Mouse (Mus musculus) small intestine, adult 2 months (tissue): ENCODE results near the gene Zfp781. TPM values are rescaled to one million over a fixed set of nuclear protein-coding genes. Genes with fewer than 3 reads are reported as not detected.
"Not testable (repeated sequence)": the region's sequence is repeated elsewhere in the genome, so short reads cannot be mapped to it uniquely, and the experiment has no call there.

Experiments used
- H3K27ac ChIP-seq: fragments of 200-500 bp; 2 replicates; pipeline ENCODE4 v1.5.1; 2012; ENCODE audit warnings: low read depth, low read length, control low read depth, inconsistent platforms; ENCODE audit not compliant: insufficient read depth
- H3K27me3 ChIP-seq: fragments of 200-500 bp; 2 replicates; pipeline ENCODE4 v1.6.1; 2012; ENCODE audit warnings: mild to moderate bottlenecking, moderate library complexity, low read length, inconsistent platforms; ENCODE audit not compliant: control insufficient read depth, insufficient read depth
- H3K36me3 ChIP-seq: fragments of 200-500 bp; 2 replicates; pipeline ENCODE4 v1.6.1; 2012; ENCODE audit warnings: mild to moderate bottlenecking, low read length, control low read depth, inconsistent platforms; ENCODE audit not compliant: control insufficient read depth, insufficient read depth
- H3K4me1 ChIP-seq: fragments of 200-500 bp; 2 replicates; pipeline ENCODE4 v1.6.1; 2012; ENCODE audit warnings: low read length, inconsistent platforms, mixed read lengths; ENCODE audit not compliant: control insufficient read depth, insufficient read depth, insufficient read length
- H3K4me3 ChIP-seq: fragments of 200-500 bp; 2 replicates; pipeline ENCODE4 v1.5.1; 2012; ENCODE audit warnings: low read depth, mild to moderate bottlenecking, control low read depth, inconsistent platforms, low read length, moderate library complexity
- WGBS: fragments of 180-500 bp; shearing (Covaris S2); methylation state at CpG from one replicate; pipeline ENCODE4 v1.1.7; 2018; 5-methylcytosine and 5-hydroxymethylcytosine counted together
- polyA plus RNA-seq: library from polyadenylated mRNA; depleted of rRNA; stranded (reverse); fragments of >200 nt; gene quantifications from 2 replicates; pipeline ENCODE4 v1.2.3, GENCODE M21; 2012; rRNA removed

Gene Zfp781
- polyA plus RNA-seq: not detected in 2 replicates

GRCm38 (mm10) chr10:81929842-81930743 is at the start of gene Zfp781:
Gene Zfp781 (minus strand): TSS chr10:81930480.
- H3K36me3 ChIP-seq, H3K4me1 ChIP-seq, H3K4me3 ChIP-seq, H3K27ac ChIP-seq, H3K27me3 ChIP-seq: not testable (repeated sequence)
- WGBS: no CpG with 5 or more reads among the region's 43 CpGs

DNA sequence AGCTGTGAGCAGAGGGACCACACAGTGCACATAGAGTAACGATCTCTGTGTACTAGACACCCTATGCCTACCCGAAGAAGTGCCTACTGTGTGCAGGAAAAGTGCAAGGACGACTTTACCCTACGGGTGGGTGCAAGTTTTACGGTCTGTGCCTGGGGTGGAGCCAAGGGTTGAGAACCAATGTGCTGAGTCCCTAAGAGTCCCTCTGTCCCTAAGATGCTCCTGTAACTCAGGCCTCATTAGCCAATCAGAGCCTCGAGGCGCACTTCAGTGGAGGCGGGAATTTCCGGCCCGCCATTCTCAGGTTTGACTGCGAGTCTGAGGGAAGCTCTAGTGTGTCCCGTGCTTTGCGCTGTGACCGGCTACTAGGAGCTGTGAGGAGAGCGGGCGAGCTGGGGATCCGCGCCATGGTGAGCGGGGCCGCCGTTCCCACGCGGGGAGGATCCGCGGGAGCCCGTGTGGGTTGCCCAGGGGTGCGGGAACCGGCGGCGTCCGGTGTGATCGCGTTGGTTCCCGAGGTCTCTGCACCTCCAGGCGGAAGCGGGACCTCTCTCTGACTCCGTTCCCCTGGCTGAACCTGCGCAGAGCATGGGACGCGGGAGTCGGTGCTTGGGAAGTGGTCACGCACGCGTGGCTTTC is 48.2 kb upstream of the Zfp781 start:
- H3K4me3 ChIP-seq, H3K4me1 ChIP-seq, H3K27ac ChIP-seq, H3K36me3 ChIP-seq, H3K27me3 ChIP-seq: not testable (repeated sequence)
- WGBS: 44% methylated on average over 5 of the region's 44 CpGs

GRCm38 (mm10) chr10:81930744-81931118 is 451 bp upstream of the Zfp781 start:
- H3K4me3 ChIP-seq, H3K4me1 ChIP-seq, H3K36me3 ChIP-seq, H3K27ac ChIP-seq, H3K27me3 ChIP-seq: not testable (repeated sequence)
- no CpG with 5 or more reads among the region's 3 CpGs for WGBS

- H3K4me1 ChIP-seq, H3K36me3 ChIP-seq, H3K27me3 ChIP-seq, H3K27ac ChIP-seq, H3K4me3 ChIP-seq: not testable (repeated sequence)
- WGBS: 36% methylated on average over 6 of the region's 49 CpGs
Measured at GRCm38 (mm10) chr10:81863409-81864407, 66.6 kb downstream of the Zfp781 start, which contains the start of gene Gm32687. Gene Gm32687 (plus strand): TSS chr10:81863934.

Other genes with a start within 250 kb of the Zfp781 start
- gene Zfp433, start 225.7 kb downstream of the Zfp781 start, polyA plus RNA-seq: 0.05 TPM in 1 of 2 replicates, not detected in the other
- not detected in 2 replicates for gene Gm3055, start 159.3 kb downstream of the Zfp781 start, polyA plus RNA-seq
- not detected in 2 replicates for gene Gm4767, start 118.3 kb downstream of the Zfp781 start, polyA plus RNA-seq
- gene Gm32687, start 66.5 kb downstream of the Zfp781 start, polyA plus RNA-seq: 0.09 TPM in 1 of 2 replicates, not detected in the other
- 0.23 and 0.71 TPM in 2 replicates for gene Zfp873, start 117.6 kb upstream of the Zfp781 start, polyA plus RNA-seq
- gene BC024063, start 152.9 kb upstream of the Zfp781 start, polyA plus RNA-seq: not detected in 2 replicates
- 0.08 TPM in 1 of 2 replicates, not detected in the other for gene AU041133, start 197.5 kb upstream of the Zfp781 start, polyA plus RNA-seq